Mouse (Mus musculus) liver, embryonic 14.5 days (tissue): ENCODE measurements around the gene Ccl1. TPM values are rescaled to one million over a fixed set of nuclear protein-coding genes. Genes with fewer than 3 reads are reported as not detected.

Experiments
- ATAC-seq: fragments of 200-750 bp; cut with Nextera tagmentation; 2 replicates; pipeline ENCODE4 v1.8.0; 2017; ENCODE audit warnings: moderate number of reproducible peaks, mild to moderate bottlenecking, moderate library complexity; ENCODE audit not compliant: insufficient read depth
- DNase-seq, 3 experiments: peaks; one replicate each; pipeline ENCODE4 v3.0.0-alpha.2; 2012 to 2013; ENCODE audit warnings: low read depth in 3 of 3, low spot score in 3 of 3
- H3K27ac ChIP-seq: fragments of 300-500 bp; sonication (generic); 2 replicates; pipeline ENCODE4 v1.5.1; 2014; ENCODE audit warnings: moderate library complexity, mild to moderate bottlenecking, control low read depth, inconsistent platforms
- H3K27me3 ChIP-seq: fragments of 300-500 bp; sonication (generic); 2 replicates; pipeline ENCODE4 v1.6.1; 2014; ENCODE audit warnings: mild to moderate bottlenecking, low read length, moderate library complexity; ENCODE audit not compliant: control insufficient read depth, insufficient read depth
- H3K36me3 ChIP-seq: fragments of 300-500 bp; sonication (generic); replicated peaks from 2 replicates; pipeline ENCODE4 v1.6.1; 2014; ENCODE audit warnings: low read depth; ENCODE audit not compliant: control insufficient read depth, insufficient read depth
- H3K4me1 ChIP-seq, 2 experiments: fragments of 200-500 bp in 1 of 2; fragments of 300-500 bp in 1 of 2; sonication (generic) in 1 of 2; replicated peaks; 2 replicates each; pipeline ENCODE4 v1.6.1; 2012 to 2014; ENCODE audit warnings: antibody characterized with exemption in 1 of 2, inconsistent platforms in 1 of 2, low read length in 1 of 2; ENCODE audit not compliant: control insufficient read depth in 2 of 2, insufficient read depth in 2 of 2
- H3K4me2 ChIP-seq: fragments of 300-500 bp; sonication (generic); 2 replicates; pipeline ENCODE4 v1.6.1; 2014; ENCODE audit warnings: low read depth, mild to moderate bottlenecking, control low read depth, moderate library complexity
- H3K4me3 ChIP-seq, 2 experiments: fragments of 200-500 bp in 1 of 2; fragments of 300-500 bp in 1 of 2; sonication (generic) in 1 of 2; 2 replicates each; pipeline ENCODE4 v1.5.1; 2012 to 2014; ENCODE audit warnings: low read depth in 2 of 2, low read length in 2 of 2, mild to moderate bottlenecking in 2 of 2, control low read depth in 1 of 2, inconsistent platforms in 1 of 2, moderate library complexity in 1 of 2; ENCODE audit not compliant: insufficient read depth in 1 of 2
- H3K9ac ChIP-seq: fragments of 300-500 bp; sonication (generic); replicated peaks from 2 replicates; pipeline ENCODE4 v1.6.1; 2014; ENCODE audit warnings: mild to moderate bottlenecking, control low read depth, moderate library complexity
- H3K9me3 ChIP-seq: fragments of 300-500 bp; sonication (generic); 2 replicates; pipeline ENCODE4 v1.6.1; 2016; ENCODE audit warnings: low read length, mixed read lengths; ENCODE audit not compliant: control insufficient read depth
- CTCF ChIP-seq: IDR thresholded peaks from 2 replicates; pipeline ENCODE4 v1.5.1; 2016; ENCODE audit warnings: antibody characterized with exemption, low read depth, control low read depth
- EP300 ChIP-seq: IDR thresholded peaks from 2 replicates; pipeline ENCODE4 v1.6.1; 2016; ENCODE audit warnings: antibody characterized with exemption, low read depth
- WGBS: fragments of 180-500 bp; shearing (Covaris S2); extraction: QIAGEN DNeasy Blood & Tissue Kit; methylation state at CpG from one replicate; pipeline ENCODE4 v1.1.7; 2014; ENCODE audit not compliant: insufficient replicate concordance; 5-methylcytosine and 5-hydroxymethylcytosine counted together
- polyA plus RNA-seq, 2 experiments: library from polyadenylated mRNA; depleted of rRNA in 1 of 2; stranded (reverse) in 1 of 2; unstranded in 1 of 2; fragments of >200 nt; fragmentation: Nextera tagmentation in 1 of 2; extraction: Ambion mirVana in 1 of 2; gene quantifications; 2 replicates each; pipeline versions ENCODE4 v1.2.1 to v1.2.3; 2012 to 2014

Gene Ccl1
- polyA plus RNA-seq, 2 experiments = not detected

DNA sequence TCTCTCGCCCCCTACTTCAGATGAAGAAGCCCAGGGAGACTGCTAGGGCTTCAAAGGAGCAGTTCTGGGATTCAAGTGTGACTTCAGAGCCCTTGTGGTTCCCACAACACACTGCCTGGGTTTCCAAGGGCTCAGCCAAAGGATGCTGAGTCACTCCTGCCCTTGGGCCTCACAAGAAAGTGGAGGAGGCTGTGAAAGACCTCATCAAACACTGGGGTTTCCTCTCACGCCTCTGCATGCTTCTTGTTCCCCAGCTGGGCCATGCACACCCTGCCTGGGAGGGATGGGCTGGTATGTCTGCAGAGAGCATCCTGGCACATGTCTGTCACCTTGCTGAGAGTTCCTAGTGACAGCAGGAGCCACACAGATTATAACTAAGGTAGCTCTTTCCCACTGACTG is 110.5 kb downstream of the Ccl1 start:
- no peak overlapping the region for H3K27ac ChIP-seq
- no peak overlapping the region for H3K9ac ChIP-seq
- no peaks in the 10 kb centered on the region for H3K4me1 ChIP-seq
- no peaks in the 10 kb centered on the region for H3K36me3 ChIP-seq
- no peak overlapping the region for H3K4me3 ChIP-seq
- ATAC-seq = no peak
- no peaks in the 10 kb centered on the region for H3K27me3 ChIP-seq
- H3K9me3 ChIP-seq = no peaks in the 10 kb centered on the region
- TF ChIP-seq CTCF (no peak), EP300 (no peak)
- no peak overlapping the region for H3K4me2 ChIP-seq
- no peak for DNase-seq
- WGBS = 18% methylated on average over 2 of the region's 2 CpGs

GRCm38 (mm10) chr11:82193826-82194225 is 111.7 kb downstream of the Ccl1 start:
- ATAC-seq (no peak), DNase-seq (no peak)
- 64% methylated on average over 9 of the region's 9 CpGs for WGBS
- no peak overlapping the region for H3K27ac ChIP-seq
- no peaks in the 10 kb centered on the region for H3K9me3 ChIP-seq
- H3K4me3 ChIP-seq = no peak overlapping the region
- no peaks in the 10 kb centered on the region for H3K27me3 ChIP-seq
- TF ChIP-seq EP300 (no peak), CTCF (no peak)
- H3K9ac ChIP-seq = no peak overlapping the region
- H3K4me1 ChIP-seq = no peaks in the 10 kb centered on the region
- H3K36me3 ChIP-seq = no peaks in the 10 kb centered on the region
- no peak overlapping the region for H3K4me2 ChIP-seq

DNA sequence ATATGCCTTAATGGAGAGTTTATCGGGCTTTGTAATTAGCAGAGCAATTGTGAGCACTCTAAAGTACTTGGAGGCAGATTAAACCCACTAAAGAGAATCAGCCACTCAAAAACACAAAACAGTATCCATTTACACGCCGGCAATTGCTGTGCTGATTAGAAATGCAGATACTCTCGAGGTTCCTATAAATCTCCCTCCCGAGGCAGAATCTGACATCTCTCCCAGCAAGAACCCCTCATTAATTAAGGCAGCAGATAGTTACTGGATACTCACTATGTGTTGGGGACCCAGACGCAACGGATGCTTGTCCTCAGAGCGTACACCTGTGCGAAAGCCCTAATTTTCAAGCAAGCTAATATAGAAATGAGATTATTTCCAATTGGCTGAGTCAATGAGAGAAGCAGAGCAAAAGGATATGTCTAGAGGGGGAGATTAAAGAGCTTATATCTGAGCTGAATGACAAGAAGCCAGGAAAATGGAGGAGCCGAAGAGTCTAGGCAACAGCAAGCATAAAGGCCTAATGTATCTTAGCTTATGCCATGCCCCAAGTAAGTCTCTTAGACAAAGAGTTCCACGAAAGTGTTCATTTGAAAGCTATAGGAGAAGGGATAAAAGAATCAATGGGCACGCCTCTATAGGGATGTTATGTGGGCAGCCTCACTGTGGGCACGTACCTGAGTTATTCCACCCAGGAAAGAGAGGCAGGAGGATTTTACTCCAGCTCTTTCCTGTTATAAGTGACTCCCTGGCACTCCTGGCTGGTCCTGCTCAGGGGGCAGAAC is 115.5 kb downstream of the Ccl1 start:
- ATAC-seq (no peak), DNase-seq (no peak)
- no peak overlapping the region for H3K4me3 ChIP-seq
- H3K4me1 ChIP-seq = no peaks in the 10 kb centered on the region
- no peak for TF ChIP-seq CTCF
- H3K27me3 ChIP-seq = no peaks in the 10 kb centered on the region
- H3K9ac ChIP-seq = no peak overlapping the region
- H3K36me3 ChIP-seq = no peaks in the 10 kb centered on the region
- WGBS = 66% methylated on average over 13 of the region's 13 CpGs
- H3K4me2 ChIP-seq = no peak overlapping the region
- no peaks in the 10 kb centered on the region for H3K9me3 ChIP-seq
- H3K27ac ChIP-seq = no peak overlapping the region

GRCm38 (mm10) chr11:82185684-82186083 is 119.8 kb downstream of the Ccl1 start:
- no peak overlapping the region for H3K4me2 ChIP-seq
- 41% methylated on average over 3 of the region's 3 CpGs for WGBS
- H3K27me3 ChIP-seq = no peaks in the 10 kb centered on the region
- no peak for TF ChIP-seq EP300
- no peak for TF ChIP-seq CTCF
- ATAC-seq = no peak
- no peaks in the 10 kb centered on the region for H3K36me3 ChIP-seq
- no peak for DNase-seq
- no peaks in the 10 kb centered on the region for H3K4me1 ChIP-seq
- no peak overlapping the region for H3K9ac ChIP-seq
- no peak overlapping the region for H3K4me3 ChIP-seq
- H3K27ac ChIP-seq = no peak overlapping the region
- H3K9me3 ChIP-seq = no peaks in the 10 kb centered on the region

DNA sequence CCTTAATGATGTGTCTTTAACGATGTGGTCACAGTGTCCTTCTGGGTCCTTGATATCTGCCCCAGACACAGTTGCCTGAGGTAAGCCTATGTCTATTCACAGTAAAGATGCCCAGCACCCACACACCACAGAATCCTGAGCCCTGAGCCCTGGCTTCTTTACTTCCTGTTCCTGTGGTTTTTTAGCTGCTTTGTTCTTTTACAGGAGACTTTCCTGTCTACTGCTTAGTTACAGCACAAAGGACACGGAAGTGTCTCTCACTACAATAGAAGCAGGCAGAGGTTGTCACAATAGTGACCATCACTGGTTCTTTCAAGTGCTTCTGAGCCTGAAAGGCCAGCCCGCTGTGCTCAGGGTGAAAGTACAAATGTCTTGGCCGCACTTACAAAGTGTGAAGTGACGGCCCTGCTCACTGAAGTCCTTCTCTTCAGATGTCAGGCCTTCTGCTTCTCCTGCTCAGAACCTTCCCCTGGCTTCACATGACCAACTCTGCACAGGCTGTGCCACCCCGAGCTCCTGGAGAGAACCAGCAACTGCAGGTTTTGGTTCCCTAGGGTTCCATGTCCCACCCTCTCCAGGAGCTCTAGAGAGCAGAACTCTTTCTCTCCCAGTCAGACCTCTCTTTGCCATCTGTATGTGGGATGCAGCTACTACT is 122.1 kb downstream of the Ccl1 start:
- WGBS = 19% methylated on average over 6 of the region's 6 CpGs
- Histone ChIP-seq H3K36me3 (no peaks in the 10 kb centered on the region), H3K9me3 (no peaks in the 10 kb centered on the region), H3K4me3 (no peak overlapping the region), H3K4me1 (no peaks in the 10 kb centered on the region), H3K4me2 (no peak overlapping the region), H3K27ac (no peak overlapping the region), H3K27me3 (no peaks in the 10 kb centered on the region), H3K9ac (no peak overlapping the region)
- ATAC-seq = no peak
- no peak for DNase-seq
- no peak for TF ChIP-seq EP300
- no peak for TF ChIP-seq CTCF
